Mouse (Mus musculus) left cerebral cortex, postnatal 10 days (tissue): ENCODE results near the gene B230219D22Rik. TPM values are rescaled to one million over a fixed set of nuclear protein-coding genes. Genes with fewer than 3 reads are reported as not detected.
"Not testable (repeated sequence)": the region's sequence is repeated elsewhere in the genome, so short reads cannot be mapped to it uniquely, and the experiment has no call there.

Source experiments
- DNase-seq, 2 experiments: peaks; one replicate each; pipeline ENCODE4 v3.0.0; 2021 to 2022; ENCODE audit warnings: low spot score in 2 of 2, mixed read lengths in 1 of 2; ENCODE audit errors: extremely low spot score in 1 of 2
- intact Hi-C: fragments of 180-260 bp; cut with DNase I; formaldehyde crosslinking; loops from one replicate; pipeline ENCODE4 v1.15.1; 2025
- total RNA-seq, 2 experiments: library from RNA; stranded (reverse); gene quantifications; 2 replicates each; pipeline ENCODE4 v1.2.3; 2021

The B230219D22Rik gene
- 10 to 100 TPM; 90.4 to 92.0 TPM for total RNA-seq

- DNase-seq = peak; percentile 83 to 95
- intact Hi-C loops = no loop called here
Measured at GRCm38 (mm10) chr13:55692535-55693242, at the start of gene B230219D22Rik. Gene B230219D22Rik, plus strand, starts transcription at chr13:55693124.

- intact Hi-C loops = no loop called here
- DNase-seq = no peak
Measured at GRCm38 (mm10) chr13:55644525-55644924, 48.4 kb upstream of the B230219D22Rik start.

GRCm38 (mm10) chr13:55650098-55650497 is 42.8 kb upstream of the B230219D22Rik start:
- no peak for DNase-seq
- intact Hi-C loops = no loop called here

- intact Hi-C loops = no loop called here
- DNase-seq = no peak
Measured at GRCm38 (mm10) chr13:55650980-55651379, 41.9 kb upstream of the B230219D22Rik start.

- intact Hi-C loops = no loop called here
- DNase-seq = peak in 1 of 2 experiments; percentile 49
Measured at GRCm38 (mm10) chr13:55668550-55668949, 24.4 kb upstream of the B230219D22Rik start.

- intact Hi-C loops = no loop called here
- DNase-seq = no peak
Measured at GRCm38 (mm10) chr13:55672711-55673110, 20.2 kb upstream of the B230219D22Rik start.

GRCm38 (mm10) chr13:55677364-55677763 is 15.6 kb upstream of the B230219D22Rik start:
- DNase-seq = no peak
- intact Hi-C loops = no loop called here

GRCm38 (mm10) chr13:55682201-55682600 is 10.7 kb upstream of the B230219D22Rik start:
- no peak for DNase-seq
- intact Hi-C loops = no loop called here

- intact Hi-C loops = no loop called here
Measured at GRCm38 (mm10) chr13:55683581-55683980, 9.3 kb upstream of the B230219D22Rik start.

GRCm38 (mm10) chr13:55686107-55686633 is 6.8 kb upstream of the B230219D22Rik start:
- intact Hi-C loops = no loop called here
- DNase-seq = no peak

More at GRCm38 (mm10) chr13:55683581-55683980, 9.3 kb upstream of the B230219D22Rik start:
- DNase-seq = no peak

GRCm38 (mm10) chr13:55687927-55688602 is 4.9 kb upstream of the B230219D22Rik start:
- intact Hi-C loops = no loop called here
- DNase-seq = no peak

GRCm38 (mm10) chr13:55693243-55693721 is 358 bp downstream of the B230219D22Rik start:
- intact Hi-C loops = no loop called here
- peak in 1 of 2 experiments; percentile 74 for DNase-seq

- intact Hi-C loops = loop anchor here (2.0 kb wide), 1 partner anchor 33 kb away; the partner anchor contains the start of gene Pcbd2
- no peak for DNase-seq
Measured at GRCm38 (mm10) chr13:55694110-55694509, 1.2 kb downstream of the B230219D22Rik start.

GRCm38 (mm10) chr13:55695989-55696388 is 3.1 kb downstream of the B230219D22Rik start:
- intact Hi-C loops = loop anchor here (2.0 kb wide), 1 partner anchor 31 kb away; the partner anchor contains the start of gene Pcbd2
- not testable (repeated sequence) for DNase-seq

GRCm38 (mm10) chr13:55704301-55704700 is 11.4 kb downstream of the B230219D22Rik start:
- intact Hi-C loops = no loop called here

GRCm38 (mm10) chr13:55712846-55713245 is 19.9 kb downstream of the B230219D22Rik start:
- intact Hi-C loops = no loop called here
- DNase-seq = no peak

More at GRCm38 (mm10) chr13:55704301-55704700, 11.4 kb downstream of the B230219D22Rik start:
- DNase-seq = no peak

GRCm38 (mm10) chr13:55714501-55715166 is 21.7 kb downstream of the B230219D22Rik start, which contains the start of gene Txndc15:
Gene Txndc15, plus strand, starts transcription at chr13:55714650.
- intact Hi-C loops = no loop called here

GRCm38 (mm10) chr13:55715167-55715512 is 22.2 kb downstream of the B230219D22Rik start:
- intact Hi-C loops = no loop called here
- DNase-seq = no peak

More at GRCm38 (mm10) chr13:55714501-55715166, 21.7 kb downstream of the B230219D22Rik start, which contains the start of gene Txndc15:
- DNase-seq = peak; percentile 86 to 92
